Mouse (Mus musculus): ENCODE measurements at regions not wholly inside any gene's neighbourhood (a gene's known extent, or its start where the extent isn't known, plus 50 kb on each side); places are given as distances from the start of the nearest gene placed in this dataset.
"Not testable (repeated sequence)": the region's sequence is repeated elsewhere in the genome, so short reads cannot be mapped to it uniquely, and the experiment has no call there.

- no peak overlapping the region for H3K27ac ChIP-seq (ENCODE audit: insufficient read depth, low read length)
- no peak overlapping the region for H3K4me3 ChIP-seq (ENCODE audit: extremely low read depth, insufficient read depth, insufficient read length)
- WGBS, result 76% methylated on average over 4 of the region's 4 CpGs
- H3K27me3 ChIP-seq (ENCODE audit: control insufficient read depth, insufficient read depth, low read length), result no peaks in the 10 kb centered on the region
- TF ChIP-seq POLR2A (IDR thresholded peaks at IDR 0.05; ENCODE audit: low read depth, low read length) (no peak), CTCF (IDR thresholded peaks at IDR 0.05; ENCODE audit: extremely low read depth, insufficient read depth, insufficient read length, insufficient replicate concordance) (no peak)
- H3K36me3 ChIP-seq (ENCODE audit: control insufficient read depth, insufficient read depth, low read length), result no peaks in the 10 kb centered on the region
- no peaks in the 10 kb centered on the region; the same call in 1 of the 2 replicates for H3K4me1 ChIP-seq (ENCODE audit: control insufficient read depth, insufficient read depth, insufficient read length)
- DNase-seq (ENCODE audit: low read depth in 1 of 2, low spot score in 2 of 2), result no peak
Observed at GRCm38 (mm10) chr13:113463420-113463819, 154.9 kb downstream of the Snx18 start.

- H3K27me3 ChIP-seq (ENCODE audit: control insufficient read depth, insufficient read depth, low read length), result no peaks in the 10 kb centered on the region
- TF ChIP-seq POLR2A (IDR thresholded peaks at IDR 0.05; ENCODE audit: low read depth, low read length) (no peak), CTCF (IDR thresholded peaks at IDR 0.05; ENCODE audit: extremely low read depth, insufficient read depth, insufficient read length, insufficient replicate concordance) (no peak)
- H3K4me1 ChIP-seq (ENCODE audit: control insufficient read depth, insufficient read depth, insufficient read length), result peaks cover 2% of the 10 kb centered on the region; the same call in 1 of the 2 replicates
- no peaks in the 10 kb centered on the region for H3K36me3 ChIP-seq (ENCODE audit: control insufficient read depth, insufficient read depth, low read length)
- WGBS, result 21% methylated on average over 11 of the region's 11 CpGs
- no peak overlapping the region for H3K27ac ChIP-seq (ENCODE audit: insufficient read depth, low read length)
- DNase-seq (ENCODE audit: low read depth in 1 of 2, low spot score in 2 of 2), result no peak
- no peak overlapping the region for H3K4me3 ChIP-seq (ENCODE audit: extremely low read depth, insufficient read depth, insufficient read length)
Observed at GRCm38 (mm10) chr13:113454490-113455295, 161.7 kb downstream of the BC067074 start.

- H3K4me3 ChIP-seq (ENCODE audit: extremely low read depth, insufficient read depth, insufficient read length), result no peak overlapping the region
- DNase-seq (ENCODE audit: low read depth in 1 of 2, low spot score in 2 of 2), result no peak
- no peak overlapping the region for H3K27ac ChIP-seq (ENCODE audit: insufficient read depth, low read length)
- WGBS, result 85% methylated on average over 1 of the region's 1 CpGs
- no peaks in the 10 kb centered on the region for H3K4me1 ChIP-seq (ENCODE audit: control insufficient read depth, insufficient read depth, insufficient read length)
- TF ChIP-seq POLR2A (IDR thresholded peaks at IDR 0.05; ENCODE audit: low read depth, low read length) (no peak), CTCF (IDR thresholded peaks at IDR 0.05; ENCODE audit: extremely low read depth, insufficient read depth, insufficient read length, insufficient replicate concordance) (no peak)
- H3K36me3 ChIP-seq (ENCODE audit: control insufficient read depth, insufficient read depth, low read length), result no peaks in the 10 kb centered on the region
- no peaks in the 10 kb centered on the region for H3K27me3 ChIP-seq (ENCODE audit: control insufficient read depth, insufficient read depth, low read length)
Observed at GRCm38 (mm10) chr13:113448378-113448777, 155.4 kb downstream of the BC067074 start.

- WGBS, result 17% methylated on average over 5 of the region's 5 CpGs
- H3K27ac ChIP-seq (ENCODE audit: insufficient read depth, low read length), result no peak overlapping the region
Observed at GRCm38 (mm10) chr13:113446226-113446625, 153.3 kb downstream of the BC067074 start.

GRCm38 (mm10) chr13:113444481-113444880 lies 151.5 kb downstream of the BC067074 start:
- DNase-seq (ENCODE audit: low read depth in 1 of 2, low spot score in 2 of 2); H3K36me3 ChIP-seq (ENCODE audit: control insufficient read depth, insufficient read depth, low read length); H3K27me3 ChIP-seq (ENCODE audit: control insufficient read depth, insufficient read depth, low read length); H3K27ac ChIP-seq (ENCODE audit: insufficient read depth, low read length); H3K4me1 ChIP-seq (ENCODE audit: control insufficient read depth, insufficient read depth, insufficient read length); H3K4me3 ChIP-seq (ENCODE audit: extremely low read depth, insufficient read depth, insufficient read length): not testable (repeated sequence)
- 64% methylated on average over 2 of the region's 2 CpGs for WGBS

More at GRCm38 (mm10) chr13:113446226-113446625, 153.3 kb downstream of the BC067074 start:
- Histone ChIP-seq H3K36me3 (ENCODE audit: control insufficient read depth, insufficient read depth, low read length) (no peaks in the 10 kb centered on the region), H3K4me3 (ENCODE audit: extremely low read depth, insufficient read depth, insufficient read length) (no peak overlapping the region), H3K27me3 (ENCODE audit: control insufficient read depth, insufficient read depth, low read length) (no peaks in the 10 kb centered on the region), H3K4me1 (ENCODE audit: control insufficient read depth, insufficient read depth, insufficient read length) (no peaks in the 10 kb centered on the region)
- no peak for DNase-seq (ENCODE audit: low read depth in 1 of 2, low spot score in 2 of 2)
- no peak for TF ChIP-seq POLR2A (IDR thresholded peaks at IDR 0.05; ENCODE audit: low read depth, low read length)
- no peak for TF ChIP-seq CTCF (IDR thresholded peaks at IDR 0.05; ENCODE audit: extremely low read depth, insufficient read depth, insufficient read length, insufficient replicate concordance)

- Histone ChIP-seq H3K4me3 (ENCODE audit: extremely low read depth, insufficient read depth, insufficient read length) (no peak overlapping the region), H3K27ac (ENCODE audit: insufficient read depth, low read length) (no peak overlapping the region), H3K4me1 (ENCODE audit: control insufficient read depth, insufficient read depth, insufficient read length) (no peaks in the 10 kb centered on the region), H3K36me3 (ENCODE audit: control insufficient read depth, insufficient read depth, low read length) (no peaks in the 10 kb centered on the region), H3K27me3 (ENCODE audit: control insufficient read depth, insufficient read depth, low read length) (no peaks in the 10 kb centered on the region)
- 90% methylated on average over 8 of the region's 8 CpGs for WGBS
- no peak for DNase-seq (ENCODE audit: low read depth in 1 of 2, low spot score in 2 of 2)
- no peak for TF ChIP-seq POLR2A (IDR thresholded peaks at IDR 0.05; ENCODE audit: low read depth, low read length)
- TF ChIP-seq CTCF (IDR thresholded peaks at IDR 0.05; ENCODE audit: extremely low read depth, insufficient read depth, insufficient read length, insufficient replicate concordance), result no peak
Observed at GRCm38 (mm10) chr13:113443078-113443477, 150.1 kb downstream of the BC067074 start.

GRCm38 (mm10) chr13:113442169-113442568 lies 149.2 kb downstream of the BC067074 start:
- WGBS, result 61% methylated on average over 9 of the region's 9 CpGs
- Histone ChIP-seq H3K4me1 (ENCODE audit: control insufficient read depth, insufficient read depth, insufficient read length) (no peaks in the 10 kb centered on the region), H3K27me3 (ENCODE audit: control insufficient read depth, insufficient read depth, low read length) (no peaks in the 10 kb centered on the region), H3K4me3 (ENCODE audit: extremely low read depth, insufficient read depth, insufficient read length) (no peak overlapping the region), H3K36me3 (ENCODE audit: control insufficient read depth, insufficient read depth, low read length) (no peaks in the 10 kb centered on the region), H3K27ac (ENCODE audit: insufficient read depth, low read length) (no peak overlapping the region)
- TF ChIP-seq CTCF (IDR thresholded peaks at IDR 0.05; ENCODE audit: extremely low read depth, insufficient read depth, insufficient read length, insufficient replicate concordance), result no peak
- no peak for TF ChIP-seq POLR2A (IDR thresholded peaks at IDR 0.05; ENCODE audit: low read depth, low read length)
- DNase-seq (ENCODE audit: low read depth in 1 of 2, low spot score in 2 of 2), result no peak
